Comparison of ENCODE assay signal across 19 mouse cellular contexts in genomic region chr5:112482551-112482950, GRCm38 (mm10). TPM values are rescaled to one million over a fixed set of nuclear protein-coding genes. Genes with fewer than 3 reads are reported as not detected.
DNase-seq lines count a peak whose midpoint lies in the region; ATAC-seq lines count a peak whose summit lies in the region.
"Had no signal": no experiment of that assay in that cellular context is flagged by ENCODE, and none has a peak within 500 bp of the region (broad histone marks: within the 10 kb centered on the region; RNA-seq: fewer than 3 reads in every experiment).

No protein-coding gene starts in this region.

- H3K36me3 ChIP-seq in forebrain, embryonic 10.5 days (replicated peaks), result no peaks in the 10 kb centered on the region
- H3K36me3 ChIP-seq in hindbrain, embryonic 13.5 days, result no peaks in the 10 kb centered on the region
- no peaks in the 10 kb centered on the region for H3K36me3 ChIP-seq in midbrain, embryonic 16.5 days (ENCODE audit: control insufficient read depth, insufficient read depth, low read length)
- H3K36me3 ChIP-seq: limb, embryonic 15.5 days had no signal

- peaks cover 80% of the 10 kb centered on the region for H3K27me3 ChIP-seq in forebrain, embryonic 10.5 days (ENCODE audit: poor library complexity, severe bottlenecking)
- peaks cover 12% of the 10 kb centered on the region; the same call in 1 of the 2 replicates for H3K27me3 ChIP-seq in hindbrain, embryonic 13.5 days
- no peaks in the 10 kb centered on the region for H3K27me3 ChIP-seq in midbrain, embryonic 16.5 days (ENCODE audit: control insufficient read depth, insufficient read depth, low read depth, low read length)

- H3K4me2 ChIP-seq in hindbrain, embryonic 13.5 days, result peak overlapping the region; percentile 11
- peak overlapping the region; percentile 26; the same call in 1 of the 2 replicates for H3K4me2 ChIP-seq in midbrain, embryonic 16.5 days (ENCODE audit: low read length)
- H3K4me2 ChIP-seq: limb, embryonic 15.5 days had no signal

- ATAC-seq in hindbrain, embryonic 13.5 days (ENCODE audit: low FRiP score), result no peak
- peak; percentile 19; the same call in 1 of the 2 replicates for ATAC-seq in midbrain, embryonic 16.5 days

- WGBS in forebrain, embryonic 10.5 days, result 58% methylated on average over 13 of the region's 13 CpGs
- WGBS in hindbrain, embryonic 13.5 days, result 34% methylated on average over 13 of the region's 13 CpGs
- WGBS in midbrain, embryonic 16.5 days, result 32% methylated on average over 13 of the region's 13 CpGs

- H3K27ac ChIP-seq in forebrain, embryonic 10.5 days, result peak overlapping the region; percentile 58
- peak overlapping the region; percentile 82 for H3K27ac ChIP-seq in hindbrain, embryonic 13.5 days
- peak overlapping the region; percentile 71 for H3K27ac ChIP-seq in midbrain, embryonic 16.5 days (ENCODE audit: low read length)
- H3K27ac ChIP-seq: kidney, postnatal 0 days; limb, embryonic 15.5 days had no signal

- H3K4me1 ChIP-seq in forebrain, embryonic 10.5 days, result peaks cover 65% of the 10 kb centered on the region
- peaks cover 68% of the 10 kb centered on the region for H3K4me1 ChIP-seq in hindbrain, embryonic 13.5 days (replicated peaks)
- peaks cover 45% of the 10 kb centered on the region for H3K4me1 ChIP-seq in midbrain, embryonic 16.5 days (ENCODE audit: control insufficient read depth, insufficient read depth, low read length)

- peak overlapping the region; percentile 43; the same call in 1 of the 2 replicates for H3K9ac ChIP-seq in hindbrain, embryonic 13.5 days
- no peak overlapping the region for H3K9ac ChIP-seq in midbrain, embryonic 16.5 days (ENCODE audit: low read depth, low read length)
- H3K9ac ChIP-seq: limb, embryonic 15.5 days had no signal

- peak; percentile 40 to 42 for DNase-seq in cerebellum, adult 18-20 months
- DNase-seq in cerebellum, postnatal 4 days (ENCODE audit: low spot score in 2 of 2), result no peak
- no peak for DNase-seq in forebrain, embryonic 10.5 days (ENCODE audit: extremely low spot score, low spot score)
- no peak for DNase-seq in gastrocnemius, adult 18-20 months (ENCODE audit: low spot score)
- DNase-seq in layer of hippocampus, adult 9-11 months, result no peak
- no peak for DNase-seq in spleen, postnatal 4 days (ENCODE audit: low spot score in 2 of 2)
- DNase-seq: adrenal gland, postnatal 36 days; lung, adult 2 months; right cerebral cortex, postnatal 14 days had no signal

- H3K4me3 ChIP-seq in forebrain, embryonic 10.5 days, result peak overlapping the region; percentile 32
- no peak overlapping the region for H3K4me3 ChIP-seq in hindbrain, embryonic 13.5 days
- H3K4me3 ChIP-seq in midbrain, embryonic 16.5 days (ENCODE audit: low read depth, low read length), result no peak overlapping the region
- H3K4me3 ChIP-seq: limb, embryonic 15.5 days had no signal

- no peaks in the 10 kb centered on the region for H3K9me3 ChIP-seq in forebrain, embryonic 10.5 days
- no peaks in the 10 kb centered on the region for H3K9me3 ChIP-seq in hindbrain, embryonic 13.5 days
- no peaks in the 10 kb centered on the region for H3K9me3 ChIP-seq in midbrain, embryonic 16.5 days (replicated peaks; ENCODE audit: control insufficient read depth, low read length, poor library complexity, severe bottlenecking)
- H3K9me3 ChIP-seq: limb, embryonic 15.5 days had no signal

RNA-seq across cellular contexts. Expression of gene Gm6588, which starts 33.3 kb away (rescaled TPM):
- polyA plus RNA-seq in forebrain, embryonic 10.5 days (2016; fragmentation: Nextera tagmentation; extraction: Ambion mirVana), result 0.06 TPM in 1 of 2 replicates, not detected in the other
- 0.78 and 1.2 TPM in 2 replicates for polyA plus RNA-seq in hindbrain, embryonic 13.5 days (2015; fragmentation: Nextera tagmentation; extraction: Ambion mirVana)
- polyA plus RNA-seq in midbrain, embryonic 16.5 days (2015; fragmentation: Nextera tagmentation; extraction: Ambion mirVana), result 1.0 and 1.6 TPM in 2 replicates
- not detected for total RNA-seq in gastrocnemius, adult 18-20 months (2021)
- total RNA-seq: adrenal gland, postnatal 36 days; common myeloid progenitor, adult 5-6 weeks; heart, adult 8-10 months; hematopoietic stem cell, adult 5-6 weeks; left cerebral cortex, adult 18-20 months; megakaryocyte-erythroid progenitor cell, adult 5-6 weeks had no signal
- polyA plus RNA-seq: kidney, postnatal 0 days; lung, adult 2 months; thymus, postnatal 0 days had no signal

Comparison
In these comparisons a context has a peak if more than half of its experiments do, and no peak if none do; other contexts are left out.
1. DNase-seq: peak in cerebellum, adult 18-20 months (2 of 2); none in cerebellum, postnatal 4 days (0 of 2), forebrain, embryonic 10.5 days (single experiment), gastrocnemius, adult 18-20 months (single experiment), layer of hippocampus, adult 9-11 months (single experiment) and spleen, postnatal 4 days (0 of 2).
2. Peak in every context shown above with its lines, with median percentiles within 50 percentile points of each other: H3K27ac ChIP-seq.